Mouse (Mus musculus) kidney, postnatal 10 days (tissue): ENCODE results near the gene Ppp1r13b.
A peak's percentile ranks its signal among the peaks of the same experiment; 100 is the strongest.

Source experiments
- DNase-seq: peaks from one replicate; pipeline ENCODE4 v3.0.0; 2021; ENCODE audit warnings: mixed read lengths

The Ppp1r13b gene

DNA sequence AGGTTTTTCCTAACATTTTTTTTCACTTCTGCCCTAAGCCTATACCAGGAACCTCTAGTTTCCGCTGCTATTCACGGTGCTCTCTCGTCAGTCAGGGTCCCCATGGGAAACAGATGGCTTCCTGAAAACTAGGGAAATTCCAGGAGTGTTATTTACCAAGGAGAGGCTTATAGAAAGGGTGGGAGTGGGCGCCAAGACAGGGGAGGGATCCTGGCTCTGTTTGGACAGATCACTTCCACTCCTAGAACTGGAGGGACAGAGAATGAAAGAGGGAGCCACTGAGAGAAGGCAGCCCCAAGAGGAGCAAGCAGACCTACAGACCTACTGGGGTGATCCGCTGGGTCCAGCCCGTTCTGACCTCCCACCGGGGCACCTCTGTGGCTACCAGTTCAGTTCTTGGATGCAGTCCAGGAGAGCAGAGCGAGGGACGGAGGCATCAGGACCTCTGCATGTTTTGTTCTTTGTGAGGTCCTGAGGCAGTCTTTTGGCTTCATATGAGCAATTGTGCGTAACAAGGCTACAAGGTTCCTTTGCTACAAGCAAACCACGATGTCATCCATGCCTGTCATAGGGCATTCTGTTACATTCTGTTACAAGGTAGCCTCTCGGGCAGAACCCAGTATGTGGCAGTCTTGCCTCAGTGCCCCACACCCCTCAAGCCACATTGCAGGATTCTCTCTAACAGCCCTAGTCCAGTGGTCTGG, 8.8 kb upstream of the Ppp1r13b start:
- peak; percentile 64 for DNase-seq

DNA sequence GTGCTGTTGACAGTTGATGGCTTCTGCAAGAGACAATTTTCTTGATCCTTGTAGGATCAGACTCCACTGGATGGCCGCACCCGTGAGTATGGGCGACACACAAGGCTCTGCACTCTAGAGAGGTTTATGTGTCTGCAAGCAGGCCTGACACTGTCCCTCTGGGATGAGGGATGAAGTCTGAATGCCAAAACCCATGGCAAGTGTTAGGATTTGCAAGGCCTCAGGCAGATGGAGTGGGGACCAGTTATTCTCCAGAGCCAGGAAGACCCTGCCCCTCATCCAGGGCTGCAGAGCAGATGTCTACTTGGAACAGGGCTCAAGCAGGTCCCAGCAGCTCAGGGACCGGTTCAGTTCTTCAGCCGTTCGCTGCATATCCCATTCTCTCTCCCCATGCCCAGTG, 7.9 kb upstream of the Ppp1r13b start:
- no peak for DNase-seq

DNA sequence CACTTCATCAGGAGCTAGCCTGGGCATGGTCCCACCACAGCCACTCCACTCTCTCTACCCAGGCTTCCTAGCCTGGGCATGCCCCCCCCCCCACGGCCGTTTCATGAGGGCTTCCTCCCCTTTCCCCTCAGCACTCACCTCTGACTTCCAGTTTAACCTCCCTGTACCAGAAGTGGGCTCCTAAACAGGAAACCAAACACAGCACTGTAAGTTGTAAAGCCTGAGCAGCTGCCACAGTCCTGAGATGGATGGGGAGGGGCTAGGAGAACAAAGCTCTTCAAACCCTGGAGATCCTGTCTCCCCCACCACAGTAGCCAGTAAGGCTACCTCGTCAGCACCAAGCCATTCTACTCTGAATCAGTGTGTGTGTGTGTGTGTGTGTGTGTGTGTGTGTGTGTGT, 6.1 kb upstream of the Ppp1r13b start:
- DNase-seq, result no peak

DNA sequence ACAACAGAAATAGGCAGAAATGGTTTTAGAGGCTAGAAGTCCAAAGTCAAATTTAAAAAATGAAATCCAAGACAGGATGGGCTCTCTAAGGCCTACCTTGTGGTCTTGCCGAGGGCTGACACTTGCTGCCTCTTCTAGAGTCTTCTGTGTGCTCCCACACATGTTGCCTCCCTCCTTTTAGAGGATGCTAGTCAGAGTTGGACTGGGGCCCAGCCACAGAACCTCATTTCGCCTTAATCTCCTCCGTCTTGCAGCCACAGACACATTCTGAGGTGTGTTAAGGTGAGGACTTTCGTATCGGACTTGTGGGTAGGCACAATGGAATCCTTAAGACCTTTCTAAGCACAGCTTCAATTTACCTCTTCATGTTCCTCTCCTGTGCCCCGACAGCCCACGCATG, 4.9 kb upstream of the Ppp1r13b start:
- no peak for DNase-seq

DNA sequence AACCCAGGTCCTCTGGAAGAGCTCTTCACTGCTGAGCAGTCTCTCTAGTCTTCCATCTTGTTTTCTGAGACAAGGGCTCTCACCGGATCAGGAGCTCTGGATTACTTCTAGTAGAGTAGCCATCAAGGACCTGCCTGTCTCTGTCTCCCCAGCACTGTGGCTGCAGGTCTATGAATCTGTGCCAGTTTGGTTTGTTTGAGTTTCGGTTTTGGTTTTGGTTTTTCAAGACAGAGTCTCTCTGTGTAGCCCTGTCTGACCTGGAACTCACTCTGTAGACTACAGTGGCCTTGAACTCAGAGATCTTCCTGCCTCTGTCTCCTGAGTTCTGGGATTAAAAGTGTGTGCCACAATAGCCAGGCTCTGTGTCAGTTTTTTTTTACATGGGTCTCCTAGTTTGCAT, 3.9 kb upstream of the Ppp1r13b start:
- DNase-seq, result no peak

DNA sequence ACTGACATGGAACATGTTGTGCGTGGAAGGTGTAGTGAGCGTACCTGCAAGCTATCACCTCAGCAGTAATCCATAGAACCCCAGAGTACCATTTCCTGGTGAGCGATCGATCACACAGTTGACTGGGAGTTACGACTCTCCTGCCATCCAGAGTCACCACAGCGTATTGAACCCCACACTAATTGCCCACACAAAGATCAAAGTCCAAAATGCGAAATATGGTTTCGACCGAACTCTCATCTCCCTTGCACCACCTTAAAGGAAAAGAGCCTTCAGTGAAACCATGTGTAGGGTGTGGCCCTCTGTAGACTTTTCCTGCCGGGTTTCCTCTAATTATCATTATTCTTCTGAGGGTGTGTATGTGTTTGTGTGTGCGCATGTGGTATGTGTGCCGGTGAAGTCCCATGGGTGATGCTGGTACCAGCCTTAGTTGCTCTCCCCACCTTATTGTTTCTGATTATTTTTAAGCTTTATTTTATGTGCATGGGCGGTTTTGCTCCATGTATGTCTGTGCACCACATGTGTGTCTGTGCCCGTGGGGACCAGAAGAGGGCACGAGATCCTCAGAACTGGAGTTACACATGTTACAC, 3.4 kb upstream of the Ppp1r13b start:
- DNase-seq, result no peak

DNA sequence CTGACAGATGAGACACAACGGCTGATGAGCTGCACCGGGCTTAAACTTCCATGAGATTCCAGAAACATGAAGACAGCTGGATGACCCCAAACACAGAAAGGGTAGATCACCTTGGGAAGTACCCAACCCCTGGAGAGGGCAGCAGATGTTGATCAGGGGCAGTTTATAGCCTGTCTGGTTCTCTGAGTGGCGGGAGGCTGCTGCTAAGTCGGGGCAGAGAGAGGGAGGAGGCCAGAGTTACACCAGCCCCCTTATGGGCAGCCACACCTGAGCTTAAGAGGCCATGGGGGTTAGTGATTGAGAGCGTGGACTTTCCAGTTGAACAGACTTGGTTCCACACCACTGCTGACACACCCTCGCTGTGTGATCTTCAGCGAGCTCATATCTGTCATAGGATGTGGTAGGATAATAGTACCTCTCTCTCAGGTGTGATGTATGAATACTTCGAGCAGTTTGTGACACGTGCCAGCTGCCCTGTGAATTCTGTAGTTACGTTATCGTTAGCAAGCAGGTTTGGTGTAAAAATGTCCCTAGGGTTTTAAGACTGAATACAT, 1.2 kb upstream of the Ppp1r13b start:
- no peak for DNase-seq

DNA sequence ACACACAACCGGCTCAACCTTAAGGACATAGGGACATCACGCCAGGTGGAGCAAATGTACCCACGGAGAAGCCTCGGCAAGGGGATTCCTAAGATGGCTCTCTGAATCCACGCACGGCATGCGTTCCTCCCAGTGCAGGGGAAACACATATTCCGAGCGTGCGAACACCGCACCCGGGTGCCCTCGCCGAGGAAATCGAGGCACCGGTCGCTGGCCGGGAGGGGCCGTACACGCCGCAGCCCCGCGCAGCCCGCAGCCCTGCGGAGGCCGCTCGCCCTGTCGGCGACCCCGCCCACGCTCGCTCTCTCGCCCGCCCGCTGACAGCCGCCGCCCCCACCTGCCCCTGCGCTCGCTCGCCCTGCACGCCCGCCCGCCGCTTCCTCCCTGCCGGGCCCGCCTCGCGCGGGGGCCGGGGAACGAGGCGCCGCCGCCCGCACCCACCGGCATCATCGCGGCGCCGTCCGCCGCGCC, 454 bp downstream of the Ppp1r13b start:
- DNase-seq, result peak; percentile 82

DNA sequence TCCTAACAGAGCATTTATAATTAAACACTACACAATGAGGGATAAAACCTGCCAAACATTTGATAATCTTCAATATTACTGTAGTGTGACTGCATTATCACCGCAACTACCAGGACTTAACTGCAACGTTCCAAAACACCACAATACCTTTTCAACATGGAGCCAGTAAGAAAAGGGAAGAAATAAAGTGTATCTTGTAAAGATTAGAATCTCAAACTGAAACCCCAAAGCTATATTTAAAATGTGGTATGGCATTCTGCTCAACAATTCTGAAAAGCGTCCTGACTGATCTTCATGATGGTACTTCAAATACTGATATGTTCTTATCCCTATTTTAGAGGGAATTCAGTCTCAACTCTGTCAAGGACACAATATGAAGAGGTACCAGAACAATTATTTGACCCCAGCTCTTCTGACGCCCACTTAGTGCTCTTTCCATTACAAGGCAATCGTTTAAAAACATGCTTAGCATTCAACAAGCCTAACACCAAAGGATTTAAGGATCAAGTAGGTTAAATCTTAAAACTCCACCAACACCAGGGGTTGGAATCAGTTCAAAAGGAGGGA, 1.5 kb downstream of the Ppp1r13b start:
- DNase-seq, result no peak

DNA sequence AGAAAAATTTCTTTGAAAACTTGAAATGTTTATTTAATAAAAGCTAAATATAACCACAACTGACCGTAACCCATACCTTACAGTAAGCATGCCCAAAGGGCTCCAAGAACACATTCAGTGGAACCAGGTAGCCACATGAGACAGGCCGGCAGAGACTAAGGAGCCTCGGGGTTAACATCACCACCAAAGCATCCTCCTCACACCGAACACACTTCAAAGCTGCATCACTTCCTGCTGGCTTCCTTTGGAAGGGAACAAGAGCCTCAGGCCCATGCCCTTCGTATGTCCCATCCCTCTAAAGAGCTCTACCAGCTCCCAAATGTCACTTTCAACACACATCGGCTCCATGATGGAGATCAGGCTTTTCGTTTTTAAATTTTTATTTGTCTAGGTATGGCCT, 5.4 kb downstream of the Ppp1r13b start:
- no peak for DNase-seq

DNA sequence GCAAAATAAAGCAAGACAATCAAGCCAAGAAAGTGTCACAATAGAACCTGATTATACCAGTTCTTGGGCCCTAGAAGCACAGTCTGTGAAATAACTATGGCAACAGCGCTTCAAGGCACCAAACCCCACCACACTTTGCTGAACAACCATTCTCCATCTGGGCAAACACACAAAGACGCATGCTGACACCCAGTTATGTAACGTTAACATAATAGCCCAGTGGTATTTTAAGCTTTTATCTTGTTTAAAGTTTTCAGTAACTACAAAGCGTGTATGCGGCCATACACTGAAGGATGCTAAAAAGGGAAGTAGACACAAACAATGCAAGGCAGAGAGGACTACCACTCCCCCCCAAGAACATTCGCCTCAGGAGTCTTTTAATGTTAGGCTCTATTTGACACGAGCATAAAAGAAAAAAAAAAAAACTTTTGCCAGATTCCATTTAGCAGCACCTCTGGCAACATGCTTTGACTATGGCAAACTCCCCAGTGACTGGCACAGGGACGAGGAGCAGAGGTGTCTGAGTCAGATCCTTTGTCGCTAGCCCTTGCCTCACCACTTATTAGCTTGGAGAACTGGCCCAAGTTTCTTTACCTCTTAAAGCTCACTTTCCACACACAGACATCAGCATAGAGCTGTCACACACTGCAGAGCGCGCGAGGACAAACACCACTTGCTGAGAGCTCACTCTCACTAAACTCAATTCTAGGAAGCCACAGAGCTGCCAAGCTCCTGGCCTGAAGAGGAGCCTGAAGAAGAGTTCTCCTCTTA, 6.6 kb downstream of the Ppp1r13b start:
- DNase-seq, result no peak

DNA sequence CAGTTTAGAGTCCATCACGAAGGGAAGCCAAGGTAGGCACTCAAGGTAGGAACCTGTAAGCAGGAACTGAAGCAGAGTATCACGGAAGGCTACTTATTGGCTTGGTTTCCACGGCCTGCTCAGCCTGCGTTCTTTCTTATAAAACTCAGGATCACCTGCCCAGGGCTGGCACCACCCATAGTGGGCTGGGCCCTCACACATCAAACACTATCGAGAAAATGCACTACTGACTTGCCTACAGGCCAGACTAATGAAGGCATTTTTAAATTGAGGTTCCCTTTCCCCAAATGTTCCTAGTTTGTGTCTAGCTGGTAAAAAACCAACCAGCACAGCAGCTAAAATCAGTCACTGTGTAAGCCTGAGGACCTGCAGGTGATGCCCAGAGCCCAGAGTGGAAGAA, 8.3 kb downstream of the Ppp1r13b start:
- no peak for DNase-seq

DNA sequence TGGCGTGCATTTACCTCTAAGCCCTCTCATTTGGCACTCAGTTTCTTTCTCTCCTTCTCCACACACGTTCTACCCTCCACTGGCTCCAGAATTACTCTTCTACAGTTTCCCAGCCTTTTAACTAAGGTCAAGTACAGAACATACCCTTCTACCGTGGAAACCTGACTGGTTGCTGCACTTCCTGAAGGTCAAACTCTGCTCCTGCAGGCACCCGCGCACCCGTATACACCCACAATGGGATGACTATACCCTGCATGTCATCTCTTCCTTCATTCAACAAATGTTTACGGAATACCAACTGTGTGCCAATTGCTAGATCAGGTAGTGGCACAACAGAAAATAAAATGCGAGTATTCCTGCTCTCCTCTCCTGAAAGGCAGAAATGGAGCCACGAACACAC, 9.2 kb downstream of the Ppp1r13b start:
- DNase-seq, result no peak

DNA sequence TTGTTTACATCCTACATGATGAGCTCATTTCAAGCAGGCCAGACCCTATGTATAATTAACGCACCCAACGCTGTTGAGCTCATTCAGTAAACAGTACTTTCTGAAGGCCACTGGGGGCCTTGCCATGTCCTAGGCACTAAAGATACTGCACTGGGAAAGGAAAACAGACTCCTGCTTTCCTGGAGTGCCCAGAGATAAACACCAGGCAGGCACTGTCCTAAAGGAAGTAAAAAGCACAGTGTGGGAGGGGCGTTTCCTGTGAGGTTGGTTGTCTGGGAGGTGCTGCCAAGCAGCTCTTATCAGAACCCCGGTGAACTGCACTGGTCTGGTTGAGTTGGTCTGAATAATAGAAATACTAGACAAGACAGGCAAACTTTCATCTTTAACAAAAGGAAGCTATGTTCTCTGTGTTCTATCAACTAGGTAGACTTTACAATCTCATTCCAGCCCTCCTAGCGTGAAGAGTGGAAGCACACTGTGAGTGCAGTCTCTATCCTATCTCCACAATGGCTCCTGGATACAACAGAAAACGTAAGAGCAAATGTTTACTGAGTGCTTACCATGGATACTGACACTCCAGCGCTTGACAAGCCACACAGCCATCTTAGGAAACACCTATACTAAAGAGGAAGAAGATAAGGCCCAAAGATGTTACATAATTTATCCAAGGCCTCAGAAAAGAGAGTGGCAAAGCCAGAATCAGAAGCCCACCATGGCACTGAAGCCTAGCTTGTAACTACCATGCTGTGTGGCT, 10.8 kb downstream of the Ppp1r13b start:
- DNase-seq, result peak; percentile 59

DNA sequence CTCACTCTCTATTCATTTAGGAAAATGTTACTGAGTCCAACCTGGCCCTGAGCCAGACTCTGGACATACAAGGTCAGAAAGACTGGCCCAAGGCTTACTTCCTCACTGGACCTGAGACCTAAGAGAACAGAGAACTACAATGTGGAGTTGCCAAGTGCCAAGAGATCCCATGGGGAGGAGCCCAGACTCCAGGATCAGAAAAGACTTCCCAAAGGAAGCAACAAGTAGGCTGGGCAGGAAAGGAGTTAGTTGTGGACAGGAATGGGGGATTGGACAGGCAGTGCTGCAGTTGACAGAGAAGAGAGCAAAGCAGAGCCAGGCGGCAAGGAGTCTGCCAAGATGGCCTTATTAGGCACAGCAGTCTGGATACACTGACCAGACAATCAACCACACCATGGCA, 13.8 kb downstream of the Ppp1r13b start:
- peak; percentile 79 for DNase-seq

DNA sequence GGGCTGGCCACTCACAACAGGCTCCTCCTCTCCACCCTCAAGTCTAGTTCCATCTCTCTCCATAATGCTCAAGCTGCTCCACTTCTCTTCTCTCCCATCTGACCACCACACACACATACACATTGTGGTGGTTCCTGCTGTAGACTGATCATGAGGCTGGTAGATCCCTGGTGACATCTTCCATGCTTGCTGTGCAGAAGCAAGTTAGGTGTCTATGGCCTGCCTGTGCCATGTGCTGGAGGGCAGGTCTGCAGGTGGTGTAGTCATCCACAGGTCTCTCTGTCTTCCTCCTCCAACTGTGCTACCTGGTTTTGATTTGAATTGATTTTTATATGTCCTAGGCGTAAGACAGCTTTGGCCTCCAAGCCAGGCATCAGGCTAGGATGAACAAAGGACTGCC, 14.9 kb downstream of the Ppp1r13b start:
- DNase-seq, result no peak

DNA sequence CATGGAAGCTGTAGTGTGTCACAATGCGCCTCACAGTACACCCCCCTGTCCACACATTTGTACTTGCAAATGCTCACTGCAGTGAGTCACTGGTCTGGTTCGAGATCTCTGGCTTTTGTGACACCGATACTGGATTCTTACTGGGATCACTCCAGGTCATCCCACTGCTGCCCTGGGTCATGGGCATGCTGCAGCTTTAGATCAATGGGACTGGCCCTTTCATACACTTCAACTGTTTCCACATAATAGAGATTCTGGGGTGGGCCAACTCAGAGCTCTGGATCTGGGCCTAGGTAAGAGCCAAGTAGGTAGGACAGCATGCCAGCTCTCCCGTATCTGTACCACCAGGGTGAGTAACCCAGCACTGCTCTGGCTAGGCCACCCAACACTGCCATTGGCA, 16.1 kb downstream of the Ppp1r13b start:
- DNase-seq, result no peak

DNA sequence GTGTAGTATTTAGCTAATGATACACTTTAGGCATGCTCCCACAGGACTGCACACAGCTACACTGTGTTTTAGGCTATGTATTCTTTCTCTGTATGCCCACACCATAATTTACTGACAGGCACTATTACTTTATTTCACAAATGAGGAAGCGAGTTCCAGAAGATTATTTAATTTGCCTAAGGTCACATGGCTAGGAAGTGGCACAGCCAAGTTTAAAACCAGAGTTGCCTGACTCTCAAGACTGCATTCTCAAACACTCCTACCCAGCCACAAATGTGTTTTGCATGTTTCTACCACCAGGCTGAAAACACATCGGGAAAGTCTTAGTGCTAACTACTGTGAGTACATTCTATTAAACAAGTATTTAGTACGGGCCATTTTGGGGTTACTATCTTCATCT, 18.7 kb downstream of the Ppp1r13b start:
- DNase-seq, result no peak

DNA sequence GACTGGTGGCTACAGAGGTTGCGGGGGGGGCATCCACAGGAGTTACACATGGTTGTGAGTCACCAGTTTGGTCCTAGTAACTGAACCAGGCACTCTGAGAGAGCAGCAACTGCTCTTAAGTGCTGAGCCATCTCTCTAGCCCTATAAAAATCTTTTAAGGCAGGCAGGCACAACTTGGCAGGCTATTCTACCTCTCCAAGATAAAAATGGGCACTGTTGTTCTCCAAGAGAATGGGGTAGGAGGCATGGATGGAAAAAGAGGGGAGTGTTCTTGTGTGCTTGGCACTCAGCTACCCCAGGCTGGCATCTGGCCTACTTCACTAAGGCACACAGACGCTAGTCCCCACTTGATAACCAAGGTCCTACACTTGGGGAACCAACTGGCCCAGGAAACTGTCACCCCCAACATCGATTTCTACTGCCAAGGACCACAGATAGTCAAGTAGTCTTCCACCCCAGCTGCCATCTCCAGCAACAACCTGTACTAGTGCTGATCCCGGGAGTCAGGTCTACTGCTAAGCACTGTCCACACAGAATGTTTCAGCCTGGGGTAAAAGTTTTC, 19.5 kb downstream of the Ppp1r13b start:
- no peak for DNase-seq

DNA sequence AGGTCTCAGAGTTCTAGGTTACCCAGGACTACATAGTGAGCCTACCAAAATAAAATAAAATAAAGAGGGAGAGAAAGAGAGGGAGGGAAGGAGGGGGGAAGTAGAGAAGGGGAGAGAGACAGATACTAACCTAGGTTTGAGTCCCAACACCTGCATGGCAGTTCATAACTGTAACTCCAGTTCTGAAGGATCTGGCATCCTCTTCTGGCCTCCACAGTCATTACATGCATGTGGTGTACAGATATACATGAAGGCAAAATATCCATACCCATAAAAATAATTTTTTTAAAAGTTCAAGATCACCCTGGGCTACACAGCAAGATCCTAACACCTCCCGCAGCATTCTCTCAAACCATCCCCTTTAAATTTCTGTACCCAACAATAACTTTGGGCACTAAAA, 20.9 kb downstream of the Ppp1r13b start:
- no peak for DNase-seq

DNA sequence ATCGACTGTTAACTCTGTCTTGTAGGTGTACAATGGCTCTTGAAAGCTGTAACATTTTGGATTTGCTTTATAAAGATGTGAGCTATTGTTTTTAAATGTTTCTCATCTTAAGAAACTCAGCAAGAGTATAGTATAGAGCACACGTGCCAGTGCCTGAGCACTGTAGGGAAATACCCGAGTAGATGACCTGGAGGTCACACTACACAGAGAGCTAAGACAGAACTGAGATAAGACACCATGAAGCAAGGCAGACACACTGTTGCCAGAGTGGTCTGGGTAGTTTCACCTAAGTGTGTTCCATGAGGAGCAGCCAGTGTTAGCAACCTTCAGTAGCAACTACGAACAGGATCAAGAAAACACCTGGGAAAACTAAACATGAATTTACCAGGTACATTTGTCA, 25.1 kb downstream of the Ppp1r13b start:
- no peak for DNase-seq

DNA sequence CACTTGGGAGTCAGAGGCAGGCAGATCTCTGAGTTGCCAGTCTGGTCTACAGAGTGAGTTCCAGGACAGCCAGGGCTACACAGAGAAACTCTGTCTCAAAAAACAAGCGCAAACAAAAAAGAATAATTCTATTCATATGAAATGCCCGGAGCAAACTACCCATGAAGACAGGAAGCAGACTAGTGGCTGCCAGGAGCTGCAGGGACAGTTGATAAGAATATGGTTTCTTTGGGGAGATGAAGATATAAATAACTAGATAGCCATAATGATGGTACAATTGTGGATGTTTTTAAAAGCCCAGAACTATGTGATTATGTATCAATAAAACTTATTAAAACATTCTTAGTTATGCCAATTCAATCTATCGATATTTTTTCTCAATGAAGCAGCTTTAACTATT, 25.9 kb downstream of the Ppp1r13b start:
- DNase-seq, result no peak
